In genomic region chrX:135569467-135569866, GRCm38 (mm10) we compare ENCODE assay signal across 8 mouse cellular contexts. TPM values are rescaled to one million over a fixed set of nuclear protein-coding genes. Genes with fewer than 3 reads are reported as not detected.
A peak's percentile ranks its signal among the peaks of the same experiment; 100 is the strongest.
DNase-seq lines count a peak whose midpoint lies in the region; ATAC-seq and TF ChIP-seq lines count a peak whose summit lies in the region.
"Not testable (repeated sequence)": the region's sequence is repeated elsewhere in the genome, so short reads cannot be mapped to it uniquely, and the experiment has no call there.

No protein-coding gene starts in this region.

- H3K4me1 ChIP-seq in hindbrain, postnatal 0 days (ENCODE audit: insufficient read depth, low read length) = not testable (repeated sequence)

- peak; percentile 85 for ATAC-seq in activated CD4-positive, CD25-positive, alpha-beta regulatory T cell, adult 4 months
- ATAC-seq in hindbrain, postnatal 0 days = peak; percentile 83

- not testable (repeated sequence) for H3K4me3 ChIP-seq in hindbrain, postnatal 0 days (ENCODE audit: low read length)

- DNase-seq in cerebellum, postnatal 4 days (ENCODE audit: low spot score in 2 of 2) = peak; percentile 41 to 44
- DNase-seq in frontal cortex, postnatal 25 days (ENCODE audit: low spot score in 2 of 2) = peak; percentile 15 to 55
- peak; percentile 73 for DNase-seq in hindbrain, postnatal 0 days (ENCODE audit: low spot score)
- peak; percentile 67 to 68 for DNase-seq in layer of hippocampus, postnatal 10 days (ENCODE audit: low spot score in 2 of 2)
- peak; percentile 21 for DNase-seq in lung, postnatal 25 days (ENCODE audit: low spot score)
- DNase-seq in retina, postnatal 1 day = peak; percentile 57
- peak; percentile 10 to 27 for DNase-seq in urinary bladder, postnatal 36 days (ENCODE audit: low spot score in 2 of 2)

- not testable (repeated sequence) for H3K9ac ChIP-seq in hindbrain, postnatal 0 days (replicated peaks; ENCODE audit: low read length)

- not testable (repeated sequence) for H3K36me3 ChIP-seq in hindbrain, postnatal 0 days (ENCODE audit: insufficient read depth, low read length)

- not testable (repeated sequence) for H3K27me3 ChIP-seq in hindbrain, postnatal 0 days (ENCODE audit: insufficient read depth, low read length)

- TF ChIP-seq CTCF in hindbrain, postnatal 0 days (IDR thresholded peaks at IDR 0.05; ENCODE audit: low read depth) = peak; percentile 81

- H3K4me2 ChIP-seq in hindbrain, postnatal 0 days (ENCODE audit: low read depth, low read length) = not testable (repeated sequence)

- H3K27ac ChIP-seq in hindbrain, postnatal 0 days = not testable (repeated sequence)

- 30% methylated on average over 1 of the region's 2 CpGs for WGBS in hindbrain, postnatal 0 days

- not testable (repeated sequence) for H3K9me3 ChIP-seq in hindbrain, postnatal 0 days (ENCODE audit: low read length)

RNA-seq across cellular contexts. Expression of gene Nxf7, which starts 29.1 kb away (rescaled TPM):
- polyA plus RNA-seq in activated CD4-positive, CD25-positive, alpha-beta regulatory T cell, adult 4 months (2017; shearing (Covaris generic)) = not detected
- not detected in 2 replicates for total RNA-seq in hindbrain, postnatal 0 days (2014; rRNA removed)
- 0.24 TPM in 1 of 2 replicates, not detected in the other for polyA plus RNA-seq in hindbrain, postnatal 0 days (2015; fragmentation: Nextera tagmentation; extraction: Ambion mirVana)
- total RNA-seq in layer of hippocampus, postnatal 10 days (2021) = not detected

RNA-seq across cellular contexts. Expression of gene Prame, which starts 58.0 kb away (rescaled TPM):
- polyA plus RNA-seq in activated CD4-positive, CD25-positive, alpha-beta regulatory T cell, adult 4 months (2017; shearing (Covaris generic)) = not detected
- not detected in 2 replicates for total RNA-seq in hindbrain, postnatal 0 days (2014; rRNA removed)
- polyA plus RNA-seq in hindbrain, postnatal 0 days (2015; fragmentation: Nextera tagmentation; extraction: Ambion mirVana) = not detected in 2 replicates
- total RNA-seq in layer of hippocampus, postnatal 10 days (2021) = not detected

Comparison
In these comparisons a context has a peak if more than half of its experiments do, and no peak if none do; other contexts are left out.
1. DNase-seq: peak in every context shown above with its lines; median percentile 73 in hindbrain, postnatal 0 days; 68 in layer of hippocampus, postnatal 10 days; 57 in retina, postnatal 1 day; 42 in cerebellum, postnatal 4 days; 35 in frontal cortex, postnatal 25 days; 21 in lung, postnatal 25 days; 18 in urinary bladder, postnatal 36 days.